Mouse (Mus musculus): ENCODE results near the gene Gm21958. TPM values are rescaled to one million over a fixed set of nuclear protein-coding genes. Genes with fewer than 3 reads are reported as not detected.

The Gm21958 gene
- not detected for total RNA-seq (2022)

DNA sequence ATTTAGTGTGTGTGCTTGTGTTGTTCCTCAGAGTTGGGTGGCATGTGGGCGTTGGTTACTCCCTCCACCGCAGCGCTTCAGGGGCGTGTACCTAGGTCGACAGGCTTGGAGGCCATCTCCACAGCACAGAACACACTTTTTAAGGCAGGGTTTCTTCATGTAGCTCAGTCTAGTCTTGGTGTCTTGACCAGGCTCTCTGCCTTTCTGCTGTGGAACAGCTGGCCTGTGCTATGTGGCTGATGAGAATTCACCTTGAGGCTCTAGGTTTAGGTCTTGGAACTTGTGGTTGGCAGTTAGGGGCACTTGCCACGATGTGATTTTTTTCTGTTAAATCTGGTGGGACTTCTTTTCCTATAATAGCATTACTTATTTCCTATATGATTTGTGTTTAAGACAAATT lies at the start of gene Gm21958:
Gm21958 (minus strand) TSS at position 101 of the 400 bp plus-strand sequence.
- DNase-seq, result no peak

DNA sequence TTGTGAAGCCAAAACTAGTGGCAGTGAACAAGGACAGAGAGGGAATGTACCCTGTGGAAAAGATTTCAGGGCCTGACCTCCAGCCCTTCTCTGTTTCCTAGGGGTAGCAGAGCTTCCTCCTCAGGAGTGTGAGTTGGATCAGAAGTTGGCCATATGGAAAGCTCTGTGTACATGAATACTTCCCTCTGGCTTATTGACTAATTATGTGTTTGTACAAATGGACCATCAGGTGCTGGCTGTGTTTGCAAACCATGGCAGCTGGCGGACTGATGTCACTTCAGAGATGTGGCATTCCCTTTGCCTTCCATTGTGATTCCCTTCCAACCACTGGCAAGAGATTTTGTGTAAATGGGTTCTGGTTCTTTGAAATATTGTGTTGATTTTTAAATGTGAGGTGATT lies 47.1 kb upstream of the Gm21958 start:
- no peak for DNase-seq

DNA sequence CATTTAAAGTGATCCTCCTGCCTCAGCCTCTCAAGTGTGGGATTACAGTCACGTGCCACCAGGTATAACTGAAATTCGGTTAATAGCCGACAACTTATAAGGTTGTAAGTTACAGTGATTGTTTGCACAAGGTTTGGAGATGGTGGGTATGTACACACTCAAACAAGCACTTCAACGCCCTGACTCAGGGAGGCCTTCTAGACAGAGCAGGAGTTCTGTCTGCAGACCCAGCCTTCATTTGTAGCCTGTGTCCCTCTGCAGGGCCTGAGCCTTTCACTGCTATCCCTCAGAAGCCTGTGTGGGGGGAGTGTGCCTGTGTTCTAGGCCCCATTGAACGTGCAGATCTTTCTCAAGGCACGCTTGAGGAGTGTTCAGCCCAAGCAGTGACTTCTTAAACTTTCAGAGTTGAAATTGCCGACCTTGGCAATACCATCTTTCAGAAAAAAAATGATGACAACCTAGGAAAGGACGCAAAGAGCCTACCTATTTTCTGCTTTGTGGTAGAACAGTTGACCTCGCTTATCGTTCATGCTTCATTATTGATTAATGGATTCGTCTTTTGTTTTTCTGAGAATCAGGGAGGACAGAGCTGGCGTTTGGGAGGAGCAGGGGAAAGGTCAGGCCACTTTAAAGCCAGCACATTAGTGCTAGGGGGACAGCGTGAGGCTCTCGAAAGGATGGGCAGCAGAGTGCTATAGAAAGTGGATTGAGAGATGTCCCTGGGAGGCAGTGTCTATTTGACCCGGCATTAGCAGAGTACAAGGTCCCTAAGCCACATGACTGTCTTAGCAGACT lies 46.4 kb upstream of the Gm21958 start:
- no peak for DNase-seq

DNA sequence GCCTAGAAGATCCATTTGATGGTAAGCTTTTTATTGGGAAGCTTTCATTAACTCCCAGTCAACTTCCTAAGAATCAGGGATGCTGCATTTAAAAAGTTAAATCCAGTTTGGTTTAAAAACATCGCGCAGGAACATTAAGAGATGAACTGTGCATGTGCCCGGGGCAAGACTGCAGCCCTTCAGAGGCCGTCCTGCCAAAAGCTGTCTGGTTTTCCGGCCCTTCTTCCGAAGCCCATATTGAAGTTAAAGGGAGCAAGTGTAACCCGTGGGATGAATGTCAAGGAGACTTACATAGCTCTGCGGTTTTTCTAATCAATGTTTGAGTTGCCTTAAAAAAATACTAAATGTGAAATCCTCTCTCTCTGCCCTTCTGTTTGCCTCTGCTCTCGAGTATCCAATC lies 45.1 kb upstream of the Gm21958 start:
- no peak for DNase-seq

DNA sequence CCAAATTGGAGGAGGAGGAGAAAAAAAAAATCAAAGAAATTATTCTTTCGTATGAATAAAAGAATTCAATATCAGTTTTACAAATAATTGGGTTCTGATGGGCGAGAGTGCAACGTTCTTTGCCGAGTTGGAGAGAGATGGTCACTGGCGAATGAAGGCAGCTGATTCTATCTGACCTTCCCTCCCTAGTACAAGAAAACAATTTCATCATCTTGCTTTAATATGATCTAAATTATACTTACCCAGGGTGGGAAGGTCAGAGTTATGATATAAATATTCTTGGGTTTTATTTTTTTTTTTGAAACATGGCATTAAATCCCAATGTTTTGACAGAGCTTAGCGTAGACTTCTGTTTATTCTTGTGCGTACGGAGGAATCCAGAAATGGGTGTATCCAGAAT lies 43.3 kb upstream of the Gm21958 start:
- DNase-seq, result no peak

DNA sequence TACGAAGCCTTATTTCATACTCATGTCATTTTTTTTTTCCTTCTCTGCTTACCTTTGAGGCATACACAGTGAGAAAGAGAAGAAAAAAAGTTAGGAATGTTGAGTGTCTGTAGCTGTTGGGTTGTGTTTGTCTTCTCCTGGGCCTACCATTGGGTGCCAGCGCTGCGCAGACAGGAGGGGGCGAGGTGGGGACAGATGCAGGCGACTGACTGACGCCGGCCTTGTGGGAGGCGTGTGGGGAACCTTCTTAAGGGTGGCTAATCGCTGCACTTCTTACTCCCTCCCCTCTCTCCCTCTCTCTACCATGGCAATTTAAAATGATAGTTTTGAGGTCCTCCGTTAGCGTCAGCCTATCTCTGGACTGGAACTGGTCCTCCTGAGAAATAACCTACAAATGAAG lies 41.9 kb upstream of the Gm21958 start:
- DNase-seq, result no peak

DNA sequence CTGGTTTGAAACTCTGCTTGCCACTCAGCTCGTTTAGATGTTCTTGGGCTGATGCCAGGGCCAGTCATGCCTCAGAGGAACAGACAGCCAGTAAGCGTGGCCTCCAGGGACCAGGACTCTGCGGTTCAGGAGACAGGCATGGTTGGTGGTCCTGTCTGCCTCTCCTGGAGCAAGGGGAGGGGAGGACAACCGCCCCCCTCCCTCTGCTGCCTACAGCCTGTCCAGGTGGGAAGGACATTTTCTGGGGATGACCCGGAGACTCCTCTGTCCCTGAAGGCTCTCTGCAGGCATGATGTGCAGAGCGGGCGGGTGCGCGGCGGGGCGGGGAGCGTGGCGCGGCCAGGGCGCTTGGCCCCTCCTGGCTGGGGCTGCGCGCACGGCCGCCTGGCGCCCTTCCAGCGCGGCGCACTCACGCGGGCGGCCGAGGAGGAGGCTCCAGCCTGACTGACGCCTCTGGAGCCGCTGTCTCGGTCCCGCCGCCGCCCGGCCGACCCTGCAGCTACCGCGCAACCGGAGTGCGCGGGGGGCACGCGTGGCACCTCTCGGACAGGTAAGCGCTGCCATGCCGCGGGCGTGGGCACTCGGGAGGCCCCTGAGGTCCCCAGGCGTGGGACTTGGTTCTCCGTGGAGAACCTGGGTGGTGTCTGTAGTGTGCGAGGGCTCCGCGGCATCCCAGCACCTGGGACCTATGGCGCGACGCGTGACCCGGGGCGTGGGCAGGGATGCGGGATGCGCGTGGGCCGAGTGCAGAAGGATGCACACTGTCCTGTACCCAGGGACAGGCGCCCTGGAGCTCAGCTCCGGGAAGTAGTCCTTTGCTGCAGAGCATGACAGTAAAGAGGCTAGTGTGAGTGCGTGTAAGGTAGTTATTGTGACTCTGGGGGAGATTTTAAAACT lies 41.2 kb upstream of the Gm21958 start, which contains the start of gene Smad9:
Smad9 (plus strand) TSS at position 438 of the 897 bp plus-strand sequence.
- peak; percentile 79 for DNase-seq

DNA sequence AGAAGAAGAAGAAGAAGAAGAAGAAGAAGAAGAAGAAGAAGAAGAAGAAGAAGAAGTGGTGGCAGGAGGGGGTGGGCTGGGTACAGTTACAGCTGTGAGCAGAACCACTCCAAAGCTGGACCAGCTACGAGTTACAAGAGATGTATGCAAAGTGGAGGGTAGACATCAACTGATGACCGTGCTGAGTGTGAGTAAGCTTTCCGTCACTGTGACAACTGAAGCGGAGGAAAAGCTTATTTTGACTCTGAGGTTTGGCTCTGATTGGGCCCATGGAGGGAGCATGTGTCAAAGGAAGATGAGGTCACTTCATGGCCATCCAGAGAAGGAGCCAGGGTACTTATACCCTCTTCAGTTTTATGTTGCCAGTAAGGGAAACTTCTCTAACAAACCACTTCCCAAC lies 39.3 kb upstream of the Gm21958 start:
- no peak for DNase-seq

DNA sequence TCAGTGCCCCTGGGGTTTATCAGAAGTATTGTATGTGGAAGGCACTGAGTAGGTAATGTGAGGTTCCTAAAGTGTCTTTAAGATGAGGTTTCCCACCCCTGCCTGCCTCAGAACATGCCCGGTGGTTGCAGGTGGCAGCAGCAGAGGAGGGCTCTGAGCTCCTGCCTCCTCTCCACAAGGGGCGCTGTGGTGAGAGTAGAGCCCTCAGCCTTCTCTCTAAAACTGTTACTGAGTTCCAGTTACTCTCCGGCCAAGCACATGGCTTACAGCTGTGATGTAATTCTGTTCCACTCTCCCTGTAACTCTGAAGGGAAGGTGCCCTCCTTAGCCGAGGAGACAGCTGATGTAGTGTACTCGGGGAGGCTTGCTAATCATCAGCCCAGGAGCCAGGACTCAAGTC lies 31.6 kb upstream of the Gm21958 start:
- DNase-seq, result no peak

DNA sequence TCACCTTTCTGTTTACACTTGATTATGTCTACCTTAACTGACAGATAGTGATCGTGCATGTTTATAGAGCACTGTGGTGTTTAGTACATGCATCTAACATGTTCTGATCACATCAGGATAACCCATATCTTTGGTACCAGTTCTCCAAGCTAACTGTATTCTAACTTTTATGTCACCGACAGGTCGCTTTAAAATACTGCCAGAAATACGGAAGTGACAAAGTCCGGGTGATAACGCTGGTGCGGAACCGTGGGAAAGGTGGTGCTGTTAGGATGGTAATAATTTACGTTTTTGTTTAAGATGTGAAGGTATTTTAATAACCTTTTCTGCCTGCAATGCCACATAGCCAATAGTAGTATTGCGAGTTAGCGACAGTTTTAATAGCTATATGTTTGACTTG lies 27.8 kb upstream of the Gm21958 start:
- no peak for DNase-seq

DNA sequence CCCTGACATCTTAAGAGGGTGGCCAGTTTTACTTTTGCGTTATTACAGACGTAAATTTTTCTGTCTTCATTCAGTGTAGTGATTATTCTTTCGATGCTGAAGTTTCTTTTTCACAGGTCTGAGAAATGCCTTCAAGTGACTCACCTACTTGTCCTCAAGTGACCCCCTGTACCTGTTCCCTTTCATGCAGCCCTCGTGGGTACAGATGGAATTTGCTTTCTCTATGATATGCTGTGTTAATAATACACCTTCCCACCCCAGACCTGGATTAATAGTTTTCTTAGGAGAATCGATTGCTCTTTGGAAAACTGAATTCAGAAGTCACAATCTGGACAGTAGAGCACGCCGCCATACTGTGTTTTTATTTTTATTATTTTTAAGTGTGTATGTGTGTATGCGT lies 23.2 kb upstream of the Gm21958 start:
- DNase-seq, result no peak

DNA sequence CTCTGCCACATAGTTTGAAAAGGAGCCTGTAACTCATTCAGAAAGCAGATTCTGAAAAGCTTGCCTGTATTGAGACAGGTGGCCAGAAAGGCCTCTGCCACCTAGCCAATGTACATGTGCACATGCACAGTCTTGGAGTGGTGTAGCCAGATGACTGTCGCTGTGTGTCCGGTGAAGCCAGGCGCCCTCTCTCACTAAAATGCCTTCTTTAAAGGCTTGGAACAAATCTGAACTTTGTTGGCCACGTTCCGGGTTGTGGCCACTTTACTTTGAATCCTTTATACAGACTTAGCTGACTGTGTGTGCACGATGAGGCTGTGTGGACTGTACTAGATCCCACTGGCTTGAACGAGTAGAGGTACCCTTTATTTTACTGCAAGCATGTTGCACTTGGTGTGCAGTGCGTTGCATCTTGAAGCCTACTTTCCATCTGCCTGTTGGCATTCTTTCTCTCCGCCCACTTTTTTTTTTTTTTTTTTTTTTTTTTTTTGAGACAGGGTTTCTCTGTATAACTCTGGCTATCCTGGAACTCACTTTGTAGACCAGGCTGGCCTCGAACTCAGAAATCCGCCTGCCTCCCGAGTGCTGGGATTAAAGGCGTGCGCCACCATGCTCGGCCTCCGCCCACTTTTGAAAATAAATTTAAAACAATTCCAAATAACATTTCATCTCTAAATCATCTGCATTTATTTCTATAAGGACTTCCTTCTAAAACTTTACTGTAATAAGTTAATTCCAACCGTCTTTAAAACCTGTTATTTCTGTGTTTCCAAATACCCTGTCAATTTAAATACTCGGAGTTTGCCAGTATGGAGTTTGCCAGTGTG lies 22.2 kb upstream of the Gm21958 start:
- no peak for DNase-seq

DNA sequence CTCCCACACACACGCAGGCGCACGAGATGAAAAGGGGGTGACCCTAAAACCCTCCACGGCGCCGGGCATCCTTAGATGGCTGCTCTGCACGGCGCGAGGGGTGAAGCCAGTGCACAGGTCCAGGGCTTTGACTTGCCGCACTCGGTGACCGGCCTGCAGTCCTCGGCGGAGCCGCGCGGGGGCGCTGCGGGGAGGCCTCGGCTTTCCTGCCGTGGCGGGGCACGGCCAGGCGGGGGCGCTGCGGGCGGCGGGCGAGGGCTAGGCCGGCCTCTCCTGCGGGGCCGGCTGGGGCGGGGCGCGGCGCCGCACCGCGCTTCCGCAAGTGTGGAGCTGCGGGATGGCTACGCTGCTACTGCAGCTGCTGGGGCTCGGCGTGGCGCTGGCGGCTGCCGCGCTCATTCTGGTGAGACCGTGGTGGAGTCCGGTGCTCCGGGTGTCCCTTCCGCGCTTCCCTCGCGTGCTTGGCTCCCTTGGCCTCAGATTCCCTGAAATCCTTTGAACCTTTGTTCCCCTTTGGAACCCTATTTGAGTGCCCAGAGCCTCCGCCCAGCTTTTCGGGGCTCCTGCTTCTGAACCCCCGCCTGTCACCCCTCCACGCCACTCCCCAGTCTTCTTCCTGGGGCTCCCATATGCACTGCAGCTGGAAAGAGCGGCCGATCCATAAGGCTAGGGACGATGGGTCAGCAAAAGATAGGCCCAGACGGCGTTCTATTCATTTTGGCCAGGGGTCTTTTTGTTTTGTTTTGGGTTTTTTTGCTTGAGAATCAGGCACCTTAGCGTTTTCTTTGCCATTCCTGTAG lies 21.3 kb upstream of the Gm21958 start, which contains the start of the genes Exosc8 and Alg5:
Exosc8 (minus strand) TSS at position 147 of the 800 bp plus-strand sequence.
Alg5 (plus strand) TSS at position 293 of the 800 bp plus-strand sequence.
- peak; percentile 80 for DNase-seq

DNA sequence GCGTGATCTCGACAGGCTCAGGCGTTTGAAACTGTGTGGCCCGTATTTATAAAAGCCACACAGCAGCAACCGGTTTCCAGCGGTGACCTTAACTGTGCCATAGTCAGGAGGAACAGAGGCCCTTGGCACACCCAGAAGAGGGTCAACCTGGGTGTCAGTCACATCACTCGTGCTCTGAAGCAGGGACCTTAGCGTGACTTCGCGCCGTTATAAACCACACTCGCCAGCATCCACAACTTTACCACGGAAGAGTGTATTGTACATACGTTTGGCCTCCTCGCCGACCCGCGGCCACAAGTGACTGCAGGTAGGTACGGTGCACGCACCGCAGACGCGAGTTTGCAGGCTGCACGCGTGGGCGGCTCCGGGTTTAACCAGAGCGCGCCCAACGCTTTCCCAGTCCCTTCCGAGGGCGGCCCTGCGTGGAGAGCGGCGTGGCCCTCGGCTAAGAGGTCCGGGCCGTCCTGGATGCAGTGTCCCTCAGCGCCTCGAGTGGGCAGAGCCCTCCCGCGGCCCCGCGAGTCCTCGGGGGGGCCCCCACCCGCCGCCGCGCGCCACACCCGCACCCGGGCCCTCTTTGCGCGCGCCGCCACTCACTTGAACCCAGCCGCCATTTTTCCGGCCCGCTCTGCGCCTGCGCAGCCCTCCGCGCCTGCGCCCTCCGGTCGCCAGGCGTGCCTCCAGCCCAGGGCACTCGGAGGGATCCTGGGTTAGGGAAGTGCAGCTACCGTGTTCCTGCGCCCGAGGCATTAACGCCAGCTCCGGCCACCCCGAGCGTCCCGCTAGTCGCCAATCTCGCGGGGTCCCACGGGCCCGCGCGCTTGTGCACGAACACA lies 20.5 kb upstream of the Gm21958 start:
- peak; percentile 85 for DNase-seq

DNA sequence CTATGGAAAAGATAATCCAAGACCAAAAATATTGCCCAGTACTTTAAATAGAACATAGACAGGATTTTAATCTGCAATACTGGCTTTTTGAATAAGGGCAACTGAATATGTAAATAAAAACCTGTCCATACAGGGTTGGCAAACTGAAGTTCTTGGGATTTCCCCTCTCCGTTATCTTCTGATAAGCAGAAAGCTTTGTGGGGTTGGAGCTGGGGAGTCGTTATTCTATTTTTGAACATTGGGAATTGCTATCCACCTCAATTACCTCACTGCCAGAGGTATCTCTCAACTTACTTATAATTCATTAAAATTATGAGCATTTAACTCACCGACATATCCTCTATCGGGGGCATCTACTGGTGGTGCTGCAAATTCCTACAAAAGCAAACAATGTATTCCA lies 18.2 kb upstream of the Gm21958 start:
- no peak for DNase-seq

DNA sequence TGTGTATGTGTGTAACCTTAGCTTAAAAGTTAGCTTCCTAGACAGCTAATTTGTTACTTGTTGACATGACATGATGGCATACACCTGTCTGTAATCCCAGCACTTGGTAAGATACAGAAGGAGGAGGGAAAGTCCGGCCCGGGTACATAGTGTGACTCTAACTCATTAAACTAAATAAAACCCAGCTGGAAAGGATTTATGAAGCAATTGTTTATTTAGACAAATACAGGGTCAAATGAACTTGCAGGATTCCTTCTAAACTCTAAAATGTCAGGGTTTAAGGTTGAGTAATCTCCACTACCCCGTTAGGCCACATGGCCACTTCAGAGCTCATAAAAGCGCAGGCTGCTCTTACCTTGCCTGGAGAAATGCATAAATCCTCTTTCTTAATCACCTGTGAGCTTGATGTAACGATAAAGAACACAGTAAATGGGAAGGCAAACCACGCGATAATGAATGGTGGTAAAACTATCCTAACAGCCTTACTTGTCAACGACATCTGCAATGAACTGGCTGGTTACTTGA lies 17.5 kb upstream of the Gm21958 start:
- DNase-seq, result no peak

DNA sequence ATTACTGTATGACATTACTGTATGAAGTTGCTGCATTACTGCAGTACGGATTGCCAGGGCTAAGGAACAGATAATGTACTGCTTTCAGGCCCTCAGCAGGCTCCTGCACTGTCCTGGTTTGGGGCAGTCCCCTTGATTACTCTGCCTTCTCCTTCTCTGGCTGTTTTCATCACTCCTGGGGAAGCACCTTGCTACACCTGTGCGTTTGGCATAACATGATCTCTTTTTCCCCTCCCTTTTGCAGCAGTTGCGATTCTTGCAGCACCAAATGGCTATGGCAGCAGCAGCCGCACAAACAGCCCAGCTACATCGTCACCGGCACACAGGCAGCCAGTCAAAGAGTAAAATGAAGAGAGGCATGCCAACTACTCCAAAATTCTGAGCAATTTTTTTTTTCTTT lies 13.9 kb upstream of the Gm21958 start:
- no peak for DNase-seq

DNA sequence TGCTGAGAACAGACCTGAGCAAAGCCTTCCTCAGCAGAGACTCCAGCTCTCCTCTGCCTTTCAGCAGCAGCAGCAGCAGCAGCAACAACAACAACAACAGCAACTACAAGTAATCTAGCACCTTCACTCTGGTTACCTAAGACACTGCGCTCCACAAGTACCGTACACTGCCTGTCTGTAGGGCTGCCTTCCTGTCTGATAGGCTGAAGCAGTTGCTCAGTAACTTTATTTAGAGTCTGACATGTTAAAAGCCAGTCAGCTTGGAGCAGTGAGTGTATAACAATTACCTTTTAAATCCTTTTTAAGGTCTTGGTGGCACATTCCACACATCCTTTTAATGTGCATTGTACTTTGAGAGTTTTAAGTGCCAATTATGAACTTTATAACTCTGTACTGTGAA lies 13.4 kb upstream of the Gm21958 start:
- DNase-seq, result no peak

DNA sequence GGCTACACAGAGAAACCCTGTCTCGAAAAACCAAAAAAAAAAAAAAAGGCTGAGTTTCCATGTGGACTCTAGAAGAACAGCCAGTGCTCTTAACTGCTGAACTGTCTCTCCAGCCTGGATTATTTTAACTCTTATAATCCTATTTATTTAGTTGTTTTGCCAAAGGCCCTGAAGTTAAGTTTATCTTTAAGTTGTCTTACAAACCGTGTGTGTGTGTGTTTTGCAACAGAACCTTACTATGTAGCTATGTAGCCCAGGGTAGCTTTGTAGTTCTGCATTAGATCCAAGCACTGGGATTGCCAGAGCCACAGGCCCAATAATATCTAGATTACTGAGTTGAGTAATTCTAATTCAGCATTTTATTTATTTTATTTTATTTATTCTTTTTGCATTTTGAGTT lies 11.2 kb upstream of the Gm21958 start:
- no peak for DNase-seq

DNA sequence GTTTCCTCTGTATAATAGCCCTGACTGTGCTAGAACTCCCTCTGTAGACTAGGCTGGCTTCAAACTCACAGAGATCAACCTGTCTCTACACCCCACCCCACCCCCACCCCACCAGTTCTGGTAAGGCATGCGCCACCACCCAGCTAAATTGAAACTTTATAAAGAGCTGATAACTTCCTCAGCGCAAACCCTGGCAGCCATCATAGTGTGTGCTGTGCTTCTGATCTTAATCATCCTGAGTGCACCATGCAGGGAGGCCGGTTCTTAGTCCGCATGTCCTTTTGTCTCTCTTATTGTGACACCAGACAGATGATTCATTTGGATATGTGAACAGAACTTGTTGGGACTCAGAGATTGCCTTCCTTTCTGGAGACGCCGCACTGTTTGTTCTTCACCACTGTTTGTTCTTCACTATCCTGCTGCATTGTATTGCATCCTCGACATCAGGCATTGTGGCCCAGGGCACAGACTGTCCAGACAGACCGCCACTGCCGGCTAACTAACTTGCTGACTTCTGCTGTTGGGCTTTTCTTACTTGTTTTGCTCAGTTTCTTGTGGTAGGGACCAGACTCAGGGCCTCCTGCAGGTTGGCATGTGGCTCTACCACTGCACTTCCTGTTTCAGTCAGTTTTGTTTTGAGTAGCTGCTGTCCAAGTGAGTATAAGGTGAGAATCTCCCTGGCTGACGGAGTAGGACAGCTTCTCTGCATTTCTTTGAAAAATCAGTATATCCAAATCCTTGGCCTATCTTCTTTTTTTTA lies 9.8 kb upstream of the Gm21958 start:
- DNase-seq, result no peak

All from adrenal gland, adult 8-10 months (tissue).